Mouse (Mus musculus): Measurements from ENCODE around the gene Nr4a2. TPM values are rescaled to one million over a fixed set of nuclear protein-coding genes. Genes with fewer than 3 reads are reported as not detected.

Gene Nr4a2
- total RNA-seq, 4 experiments from 2014 or later: 42.0 to 77.6 (median 58.6) TPM

GRCm38 (mm10) chr2:57111791-57112538 lies 11.8 kb downstream of the Nr4a2 start:
- no peak for DNase-seq (ENCODE audit: low spot score in 2 of 2)

DNA sequence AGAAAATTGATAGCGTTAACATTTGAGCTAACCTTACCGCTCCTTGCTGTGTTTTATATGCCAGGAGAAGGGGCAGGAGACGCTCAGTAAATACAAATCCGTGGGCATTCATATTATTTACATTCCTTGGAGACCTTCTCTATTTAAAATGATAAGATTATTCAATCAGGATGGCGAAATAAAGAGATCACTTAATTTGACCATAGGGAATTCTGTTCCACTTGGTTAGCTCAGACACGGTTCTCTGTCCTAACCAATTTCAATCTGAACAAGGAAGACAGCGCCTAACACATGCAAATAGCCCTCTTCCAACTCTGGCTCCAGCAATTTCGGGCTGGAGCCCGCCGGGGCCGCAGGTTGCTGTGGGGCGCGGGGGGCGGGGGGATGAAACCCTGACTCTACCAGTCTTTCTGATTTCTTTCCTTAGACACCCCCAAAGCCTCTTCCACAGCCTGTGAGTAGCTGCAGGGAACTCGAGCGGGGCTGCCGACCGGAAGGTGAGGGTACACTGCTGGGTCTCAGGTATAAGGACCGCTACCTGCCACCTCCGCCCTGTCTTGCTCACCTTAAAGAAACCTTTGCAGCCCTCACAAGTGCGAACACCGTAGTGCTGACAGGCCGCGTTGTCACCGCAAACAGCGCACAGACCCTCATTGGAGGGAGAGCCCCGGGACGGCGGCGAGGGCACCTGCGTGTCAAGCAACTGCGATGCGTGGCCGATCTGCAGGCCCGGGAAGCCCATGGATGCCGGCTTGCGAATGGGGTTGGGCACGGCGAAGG lies 12.6 kb downstream of the Nr4a2 start:
- DNase-seq (ENCODE audit: low spot score in 2 of 2): no peak

GRCm38 (mm10) chr2:57110401-57110800 lies 13.4 kb downstream of the Nr4a2 start:
- no peak for DNase-seq (ENCODE audit: low spot score in 2 of 2)

DNA sequence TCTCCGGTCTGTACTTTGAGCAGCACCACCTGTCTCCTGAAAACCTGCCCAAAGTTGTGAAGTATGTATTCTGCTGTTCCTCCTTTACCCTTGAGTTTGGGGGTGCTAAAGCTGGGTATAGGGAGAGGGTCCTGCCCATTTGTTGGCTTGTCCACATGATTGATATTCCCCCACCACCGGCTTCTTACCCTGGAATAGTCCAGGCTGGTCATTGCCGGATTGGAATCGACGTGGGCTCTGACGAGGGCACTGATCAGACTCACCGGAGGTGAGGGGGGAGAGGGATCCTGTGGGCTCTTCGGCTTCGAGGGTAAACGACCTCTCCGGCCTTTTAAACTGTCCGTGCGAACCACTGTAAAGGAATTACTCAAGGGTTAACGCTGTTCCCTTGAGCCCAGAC lies 13.9 kb downstream of the Nr4a2 start:
- no peak for DNase-seq (ENCODE audit: low spot score in 2 of 2)

- no peak for DNase-seq (ENCODE audit: low spot score in 2 of 2)
Measured at GRCm38 (mm10) chr2:57109301-57109700, 14.5 kb downstream of the Nr4a2 start.

- DNase-seq (ENCODE audit: low spot score in 2 of 2): no peak
Measured at GRCm38 (mm10) chr2:57108349-57108930, 15.4 kb downstream of the Nr4a2 start.

GRCm38 (mm10) chr2:57105401-57105800 lies 18.4 kb downstream of the Nr4a2 start:
- no peak for DNase-seq (ENCODE audit: low spot score in 2 of 2)

DNA sequence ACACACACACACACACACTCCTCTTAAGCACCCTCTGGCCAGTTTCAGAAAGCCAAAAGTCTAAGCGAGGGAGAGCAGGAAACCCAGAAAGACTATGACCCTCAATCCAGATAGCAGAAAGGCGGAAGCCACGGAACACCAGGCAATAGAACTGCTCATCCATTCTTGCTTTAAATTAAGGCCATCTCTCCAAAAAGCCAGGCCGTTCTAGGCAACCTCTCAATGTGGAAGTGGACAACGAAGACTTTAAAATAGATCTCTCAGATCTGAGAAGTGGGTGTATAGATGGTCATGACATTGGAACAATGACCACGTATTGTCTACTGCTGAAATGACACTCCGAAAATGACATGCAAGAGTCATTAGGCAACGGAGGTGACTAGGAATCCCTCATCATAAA lies 19.1 kb downstream of the Nr4a2 start:
- no peak for DNase-seq (ENCODE audit: low spot score in 2 of 2)

DNA sequence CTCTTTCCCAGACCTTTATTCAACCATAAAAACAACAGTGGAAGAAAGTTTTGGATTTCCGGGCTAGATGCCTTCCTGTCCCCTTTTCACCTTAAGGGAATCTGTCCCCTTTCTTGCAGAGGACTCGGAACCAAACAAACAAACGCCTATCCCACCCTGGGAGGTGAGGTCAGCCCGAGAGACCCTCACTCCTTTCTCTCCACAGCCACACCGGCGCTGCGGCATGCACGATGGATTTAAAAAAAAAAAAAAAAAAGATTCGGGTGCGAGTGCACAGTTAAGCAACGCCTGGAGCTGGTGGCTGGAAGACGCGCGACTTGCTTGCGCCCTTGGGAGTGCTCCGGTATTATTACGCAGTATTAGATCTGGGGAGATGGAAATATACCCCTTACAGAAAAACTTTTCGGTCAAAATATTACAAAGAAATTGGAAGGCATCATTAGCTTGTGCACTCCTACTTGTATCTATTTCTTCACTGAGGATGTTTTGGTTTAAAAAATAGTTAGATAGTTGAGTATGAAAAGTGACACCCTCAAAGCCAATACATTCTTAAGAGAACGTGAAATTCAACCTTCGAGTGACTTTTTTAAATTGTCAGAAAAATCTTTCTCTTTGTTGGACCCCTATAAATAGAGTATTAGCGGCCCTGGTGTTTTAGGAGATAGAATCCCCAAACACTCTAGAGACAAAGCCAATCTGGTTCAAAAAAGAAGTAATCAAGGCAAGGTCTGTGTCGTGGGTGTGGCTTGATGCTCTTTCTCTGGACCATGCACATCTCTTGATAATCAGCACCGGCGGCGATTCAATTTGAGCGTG lies 19.8 kb downstream of the Nr4a2 start:
- no peak for DNase-seq (ENCODE audit: low spot score in 2 of 2)

GRCm38 (mm10) chr2:57102856-57103844 lies 20.7 kb downstream of the Nr4a2 start:
- no peak for DNase-seq (ENCODE audit: low spot score in 2 of 2)

DNA sequence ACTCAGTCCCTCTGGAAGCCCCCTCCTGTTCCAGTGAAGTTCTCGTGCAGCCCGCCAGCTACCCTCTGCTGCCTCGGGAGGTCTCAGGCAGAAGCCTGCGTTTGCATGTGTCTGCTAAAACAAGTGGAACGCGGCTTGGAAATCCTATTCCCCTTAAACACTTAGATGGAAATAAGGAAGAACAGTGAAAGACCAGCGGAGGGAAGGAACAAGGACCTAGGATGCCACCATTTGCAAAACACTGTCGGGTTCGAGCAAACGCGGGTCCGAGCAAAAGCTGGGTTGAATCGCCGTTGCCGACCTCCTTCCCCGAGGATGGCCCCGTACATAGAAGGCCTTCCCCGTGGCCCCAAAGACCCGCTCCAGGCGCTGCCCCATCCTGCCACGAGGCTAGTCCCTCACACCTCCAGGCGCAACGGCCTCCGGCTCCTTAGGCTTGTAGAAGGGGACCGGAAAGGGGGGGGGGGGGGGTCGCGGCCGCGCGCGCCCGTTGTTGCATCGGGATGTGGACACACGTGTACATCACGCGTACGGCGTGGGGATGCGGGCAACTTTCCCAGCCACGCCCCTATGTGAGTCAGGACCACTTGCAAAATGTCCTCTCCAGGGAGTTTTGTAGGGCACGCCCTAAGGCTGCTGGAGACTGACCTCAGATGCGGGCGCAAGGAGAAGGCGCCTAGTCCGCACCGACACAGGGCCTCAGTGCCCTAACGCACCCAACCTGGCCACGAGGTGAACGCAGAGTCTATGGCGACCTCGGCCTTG lies 21.5 kb downstream of the Nr4a2 start:
- no peak for DNase-seq (ENCODE audit: low spot score in 2 of 2)

DNA sequence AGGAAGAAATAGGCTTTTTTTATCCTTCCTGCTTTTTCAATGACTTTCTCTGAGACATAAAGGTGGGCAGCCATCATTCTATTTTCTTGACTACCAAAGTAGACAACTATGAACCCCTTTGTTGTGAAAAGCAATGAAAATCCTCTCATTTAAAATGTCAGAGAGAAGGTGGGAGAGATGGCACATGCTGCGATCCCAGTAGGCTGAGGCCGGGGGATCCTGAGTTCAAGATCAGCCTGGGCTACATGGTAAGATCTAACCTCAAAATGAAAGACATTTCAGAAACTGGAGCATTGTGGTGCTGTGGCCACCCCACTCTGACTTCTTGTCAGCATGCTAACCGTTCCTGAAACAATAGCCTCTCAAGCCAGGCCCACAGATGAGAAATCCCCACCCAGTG lies 23.6 kb downstream of the Nr4a2 start:
- no peak for DNase-seq (ENCODE audit: low spot score in 2 of 2)

- no peak for DNase-seq (ENCODE audit: low spot score in 2 of 2)
Measured at GRCm38 (mm10) chr2:57072452-57072851, 51.4 kb downstream of the Nr4a2 start.

DNA sequence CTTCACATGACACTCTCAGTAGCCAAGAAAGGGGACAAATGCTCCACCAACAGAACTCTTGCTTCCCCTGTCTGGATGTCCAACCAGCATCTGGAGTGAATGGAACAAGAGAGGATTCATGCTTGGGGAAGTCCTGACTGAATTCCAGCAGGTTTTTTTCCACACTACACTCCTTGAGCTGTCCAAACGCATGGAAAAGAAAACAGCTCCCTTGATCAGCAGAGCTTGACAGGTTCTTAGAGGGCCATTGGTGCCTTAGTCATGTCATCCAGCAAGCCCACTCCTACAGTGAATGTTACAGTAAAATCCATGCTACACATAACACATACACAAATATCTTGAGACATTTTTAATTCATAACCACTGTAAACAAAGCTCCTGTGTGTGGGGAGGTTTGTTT lies 60.3 kb downstream of the Nr4a2 start:
- no peak for DNase-seq (ENCODE audit: low spot score in 2 of 2)

Other genes with a start within 250 kb of the Nr4a2 start
- 100 to 1,000 TPM; 120 to 148 (median 124) TPM for gene Gpd2, start 113.6 kb upstream of the Nr4a2 start, total RNA-seq (2022)